13 mouse cellular contexts compared by ENCODE assay signal in the genomic region with DNA sequence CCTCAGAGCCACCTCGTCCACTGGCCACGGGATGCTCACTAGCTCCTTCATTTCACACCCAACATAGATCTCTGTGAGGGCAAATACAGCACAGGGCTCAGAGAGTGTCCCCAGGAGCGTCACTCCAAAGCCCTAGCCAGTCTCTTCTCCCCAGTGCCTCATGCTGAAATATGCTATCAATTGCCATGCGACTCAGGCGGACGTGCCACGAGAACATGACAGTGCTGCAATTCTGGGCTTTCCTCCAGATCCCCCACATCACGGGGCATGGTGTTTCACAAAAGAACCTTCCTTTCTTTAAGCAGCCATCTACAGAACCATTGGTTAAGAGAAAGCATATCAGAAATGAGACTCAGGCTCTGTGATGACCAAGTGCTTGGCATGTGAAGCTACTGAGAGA. TPM values are rescaled to one million over a fixed set of nuclear protein-coding genes. Genes with fewer than 3 reads are reported as not detected.
DNase-seq lines count a peak whose midpoint lies in the region; ATAC-seq lines count a peak whose summit lies in the region.
"Had no signal": no experiment of that assay in that cellular context is flagged by ENCODE, and none has a peak within 500 bp of the region (broad histone marks: within the 10 kb centered on the region; RNA-seq: fewer than 3 reads in every experiment).

No protein-coding gene starts in this region.

- H3K4me1 ChIP-seq in forebrain, embryonic 16.5 days (replicated peaks; ENCODE audit: control insufficient read depth, insufficient read depth, low read length) = peaks cover 11% of the 10 kb centered on the region
- H3K4me1 ChIP-seq in forebrain, embryonic 15.5 days = peaks cover 14% of the 10 kb centered on the region

- peak; percentile 40 for DNase-seq in Muller cell, postnatal 12 days (ENCODE audit: inconsistent ontology term)
- peak; percentile 69 to 84 for DNase-seq in frontal cortex, postnatal 36 days (ENCODE audit: low spot score in 2 of 2)
- peak; percentile 61 to 79 for DNase-seq in left cerebral cortex, adult 9 months (ENCODE audit: low spot score in 2 of 2)
- DNase-seq in adrenal gland, adult 8-10 months = no peak
- no peak for DNase-seq in kidney, postnatal 14 days
- DNase-seq in natural killer cell, adult 2 months (ENCODE audit: low spot score in 2 of 2) = no peak
- DNase-seq: B cell, adult 2 months; kidney, adult 2 months had no signal

- no peak overlapping the region for H3K4me2 ChIP-seq in forebrain, embryonic 16.5 days (ENCODE audit: low read length)
- H3K4me2 ChIP-seq in forebrain, embryonic 15.5 days (replicated peaks) = no peak overlapping the region

- H3K9me3 ChIP-seq in forebrain, embryonic 16.5 days (ENCODE audit: control insufficient read depth, low read length) = no peaks in the 10 kb centered on the region
- H3K9me3 ChIP-seq in forebrain, embryonic 15.5 days = no peaks in the 10 kb centered on the region
- H3K9me3 ChIP-seq: G1E; megakaryocyte, embryonic 14.5 days had no signal

- H3K27me3 ChIP-seq in forebrain, embryonic 16.5 days (replicated peaks; ENCODE audit: control insufficient read depth, insufficient read depth, low read length) = no peaks in the 10 kb centered on the region
- H3K27me3 ChIP-seq in forebrain, embryonic 15.5 days = no peaks in the 10 kb centered on the region

- peaks cover 3% of the 10 kb centered on the region; the same call in 1 of the 2 replicates for H3K36me3 ChIP-seq in forebrain, embryonic 16.5 days (ENCODE audit: control insufficient read depth, insufficient read depth)
- 0 out of 2 replicates have a peak, but pooled peaks cover 4% of the 10 kb centered on the region for H3K36me3 ChIP-seq in forebrain, embryonic 15.5 days

- 55% methylated on average over 8 of the region's 8 CpGs for WGBS in forebrain, embryonic 16.5 days
- WGBS in forebrain, embryonic 15.5 days = 56% methylated on average over 8 of the region's 8 CpGs

- no peak overlapping the region for H3K27ac ChIP-seq in forebrain, embryonic 16.5 days (ENCODE audit: low read length)
- no peak overlapping the region for H3K27ac ChIP-seq in forebrain, embryonic 15.5 days (replicated peaks)

- peak; percentile 20; the same call in 1 of the 2 replicates for ATAC-seq in forebrain, embryonic 16.5 days
- no peak for ATAC-seq in forebrain, embryonic 15.5 days (replicated peaks)

- no peak overlapping the region for H3K9ac ChIP-seq in forebrain, embryonic 16.5 days (replicated peaks; ENCODE audit: low read depth, low read length)
- no peak overlapping the region for H3K9ac ChIP-seq in forebrain, embryonic 15.5 days (replicated peaks)

- no peak overlapping the region for H3K4me3 ChIP-seq in forebrain, embryonic 16.5 days (replicated peaks; ENCODE audit: low read length)
- H3K4me3 ChIP-seq in forebrain, embryonic 15.5 days = no peak overlapping the region
- H3K4me3 ChIP-seq: megakaryocyte, embryonic 14.5 days; myocyte had no signal

RNA-seq across cellular contexts. Expression of gene Angptl2, which starts 44.9 kb away (rescaled TPM):
- polyA plus RNA-seq in forebrain, embryonic 16.5 days (2015; fragmentation: Nextera tagmentation; extraction: Ambion mirVana) = 12.0 and 14.3 TPM in 2 replicates
- 10.0 and 10.8 TPM in 2 replicates for polyA plus RNA-seq in forebrain, embryonic 15.5 days (2015; fragmentation: Nextera tagmentation; extraction: Ambion mirVana)
- total RNA-seq in adrenal gland, adult 8-10 months (2022) = 10 to 100 TPM; 29.3 to 53.9 (median 37.0) TPM
- polyA plus RNA-seq: G1E had no signal

Comparison
In these comparisons a context has a peak if more than half of its experiments do, and no peak if none do; other contexts are left out.
1. DNase-seq: peak in Muller cell, postnatal 12 days (single experiment), frontal cortex, postnatal 36 days (2 of 2) and left cerebral cortex, adult 9 months (2 of 2); none in adrenal gland, adult 8-10 months (single experiment), kidney, postnatal 14 days (single experiment) and natural killer cell, adult 2 months (0 of 2).